Mouse (Mus musculus) layer of hippocampus, adult 8-10 months (tissue): ENCODE data around the gene Acer2. TPM values are rescaled to one million over a fixed set of nuclear protein-coding genes. Genes with fewer than 3 reads are reported as not detected.
"Not testable (repeated sequence)": the region's sequence is repeated elsewhere in the genome, so short reads cannot be mapped to it uniquely, and the experiment has no call there.

Source experiments
- DNase-seq, 2 experiments: peaks; one replicate each; pipeline ENCODE4 v3.0.0; 2022; ENCODE audit warnings: low spot score in 2 of 2
- total RNA-seq, 4 experiments: library from RNA; stranded (reverse); gene quantifications; 2 replicates each; pipeline ENCODE4 v1.2.4; 2022

The Acer2 gene
- 1 to 10 TPM; 5.9 to 8.1 (median 7.0) TPM for total RNA-seq

- DNase-seq, result peak; percentile 66 to 77
These were observed at the start of gene Acer2 for GRCm38 (mm10) chr4:86874146-86874847. Acer2 (plus strand) TSS chr4:86874396.

DNA sequence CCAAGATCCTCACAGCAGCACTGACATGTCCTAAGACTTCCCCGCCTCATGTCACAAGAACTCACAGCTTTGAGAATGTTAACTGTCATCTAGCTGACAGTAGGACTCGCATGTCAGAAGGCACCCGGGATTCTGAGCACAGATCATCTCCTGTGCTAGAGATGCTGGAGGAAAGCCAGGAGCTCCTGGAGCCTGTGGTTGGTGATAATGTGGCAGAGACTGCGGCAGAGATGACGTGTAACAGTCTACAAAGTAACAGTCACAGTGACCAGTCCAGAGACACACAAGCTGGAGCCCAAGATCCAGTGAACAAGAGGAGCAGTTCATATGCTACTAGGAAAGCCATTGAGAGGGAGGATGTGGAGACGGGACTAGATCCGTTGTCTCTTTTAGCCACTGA lies 49.1 kb upstream of the Acer2 start:
- no peak for DNase-seq

- DNase-seq, result no peak
These were observed 42.3 kb upstream of the Acer2 start for GRCm38 (mm10) chr4:86831896-86832295.

DNA sequence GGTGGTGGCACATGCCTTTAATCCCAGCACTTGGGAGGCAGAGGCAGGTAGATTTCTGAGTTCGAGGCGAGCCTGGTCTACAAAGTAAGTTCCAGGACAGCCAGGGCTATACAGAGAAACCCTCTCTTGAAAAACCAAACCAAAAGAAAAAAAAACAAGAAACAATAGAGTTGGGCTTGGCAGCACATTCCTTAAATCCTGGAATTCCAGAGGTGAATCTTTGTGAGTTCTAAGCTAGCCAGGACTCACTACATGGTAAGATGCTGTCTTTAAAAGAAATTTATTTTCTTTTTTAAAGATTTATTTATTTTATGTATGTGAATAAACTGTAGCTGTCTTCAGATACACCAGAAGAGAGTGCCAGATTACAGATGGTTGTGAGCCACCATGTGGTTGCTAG lies 33.1 kb upstream of the Acer2 start:
- DNase-seq, result not testable (repeated sequence)

DNA sequence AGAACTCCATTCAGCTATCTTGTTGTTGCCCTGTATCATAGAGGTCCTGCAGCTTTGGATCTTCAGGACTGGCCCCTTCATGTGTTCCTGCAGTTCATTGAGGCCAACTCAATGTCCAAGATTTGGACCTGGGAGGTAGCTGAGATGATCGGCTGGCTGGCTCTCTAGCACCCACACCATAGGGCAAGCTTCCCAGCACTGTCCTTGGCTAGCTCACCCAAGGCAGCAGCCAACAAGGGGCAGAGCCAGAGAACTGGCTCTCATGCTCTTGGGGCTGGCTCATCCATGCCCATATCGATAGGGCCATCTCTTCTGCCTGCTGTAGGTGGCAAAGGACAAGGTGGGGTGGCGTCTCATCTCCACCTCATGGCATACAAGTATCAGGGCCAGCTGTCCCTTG lies 28.8 kb upstream of the Acer2 start:
- no peak for DNase-seq

DNA sequence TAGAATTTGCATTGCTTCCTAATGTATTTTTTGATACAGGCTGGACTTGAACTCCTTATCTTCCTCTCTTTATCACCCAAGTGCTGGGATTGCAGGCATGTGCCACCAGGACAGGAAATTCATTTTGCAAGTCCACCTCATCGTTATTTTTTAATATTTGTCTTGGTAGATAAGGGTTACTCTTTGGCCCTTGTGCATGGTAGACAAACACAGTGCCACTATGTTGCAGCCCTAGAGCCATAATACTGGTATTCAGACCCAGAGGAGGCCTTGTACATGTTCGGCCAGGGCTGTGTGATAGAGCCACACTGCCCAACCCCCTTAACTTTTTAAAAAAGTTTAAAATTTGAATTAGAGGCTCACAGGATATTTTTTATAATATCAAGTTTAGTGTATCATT lies 26.9 kb upstream of the Acer2 start:
- no peak for DNase-seq

- DNase-seq, result no peak
These were observed 22.9 kb upstream of the Acer2 start for GRCm38 (mm10) chr4:86851331-86851730.

DNA sequence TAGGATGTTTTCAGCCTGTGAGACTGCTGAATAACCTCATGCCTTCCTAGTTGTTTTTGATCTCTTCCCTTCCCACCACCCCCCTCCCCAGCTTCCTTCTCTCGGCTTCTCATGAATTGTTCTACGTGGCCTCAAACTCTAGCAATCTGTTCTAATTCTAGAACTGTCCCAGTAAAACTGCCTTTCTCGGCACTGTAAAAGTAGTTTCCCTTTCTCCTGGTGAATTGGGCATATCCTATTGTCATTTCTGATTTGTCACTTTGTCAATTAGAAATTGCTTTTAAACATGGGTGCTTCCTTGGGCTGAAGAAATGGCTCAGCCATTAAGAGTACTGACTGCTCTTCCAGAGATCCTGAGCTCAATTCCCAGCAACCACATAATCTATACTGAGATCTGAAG lies 22.2 kb upstream of the Acer2 start:
- DNase-seq, result no peak

DNA sequence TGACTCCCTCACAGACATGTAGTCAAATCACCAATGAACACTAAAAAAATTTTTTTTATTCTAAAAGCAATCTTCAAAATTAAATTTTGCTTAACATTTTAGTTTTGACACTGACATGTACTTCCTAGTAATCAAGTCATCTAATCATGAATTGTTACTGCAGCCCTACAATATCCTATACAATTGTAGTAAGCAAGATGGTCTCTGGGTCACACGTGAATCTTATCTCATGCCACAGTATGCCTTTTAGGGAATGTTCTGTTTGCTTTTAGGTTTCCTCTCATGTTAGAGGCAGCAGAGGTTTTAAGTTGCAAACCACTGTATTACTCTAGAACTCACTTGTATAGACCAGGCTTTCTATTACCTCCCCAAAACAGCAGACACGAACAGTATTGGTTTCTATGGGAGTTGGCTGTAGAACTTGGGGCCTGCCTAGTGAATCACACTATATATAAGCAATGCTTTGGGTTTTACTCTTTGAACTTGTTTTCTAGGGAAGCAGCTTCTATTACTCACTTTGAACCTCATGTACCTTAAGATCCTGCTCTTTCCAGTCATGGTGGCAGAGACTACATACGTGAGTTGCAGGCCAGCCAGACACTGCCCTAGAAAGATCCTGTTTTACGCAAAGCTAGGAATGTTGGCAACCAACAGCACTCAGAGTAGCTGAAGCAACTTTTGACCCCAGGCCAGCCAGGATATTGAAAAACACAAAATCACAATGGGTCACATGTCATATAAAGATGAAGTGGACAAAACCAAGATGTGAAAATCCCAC lies 21.2 kb upstream of the Acer2 start:
- no peak for DNase-seq

DNA sequence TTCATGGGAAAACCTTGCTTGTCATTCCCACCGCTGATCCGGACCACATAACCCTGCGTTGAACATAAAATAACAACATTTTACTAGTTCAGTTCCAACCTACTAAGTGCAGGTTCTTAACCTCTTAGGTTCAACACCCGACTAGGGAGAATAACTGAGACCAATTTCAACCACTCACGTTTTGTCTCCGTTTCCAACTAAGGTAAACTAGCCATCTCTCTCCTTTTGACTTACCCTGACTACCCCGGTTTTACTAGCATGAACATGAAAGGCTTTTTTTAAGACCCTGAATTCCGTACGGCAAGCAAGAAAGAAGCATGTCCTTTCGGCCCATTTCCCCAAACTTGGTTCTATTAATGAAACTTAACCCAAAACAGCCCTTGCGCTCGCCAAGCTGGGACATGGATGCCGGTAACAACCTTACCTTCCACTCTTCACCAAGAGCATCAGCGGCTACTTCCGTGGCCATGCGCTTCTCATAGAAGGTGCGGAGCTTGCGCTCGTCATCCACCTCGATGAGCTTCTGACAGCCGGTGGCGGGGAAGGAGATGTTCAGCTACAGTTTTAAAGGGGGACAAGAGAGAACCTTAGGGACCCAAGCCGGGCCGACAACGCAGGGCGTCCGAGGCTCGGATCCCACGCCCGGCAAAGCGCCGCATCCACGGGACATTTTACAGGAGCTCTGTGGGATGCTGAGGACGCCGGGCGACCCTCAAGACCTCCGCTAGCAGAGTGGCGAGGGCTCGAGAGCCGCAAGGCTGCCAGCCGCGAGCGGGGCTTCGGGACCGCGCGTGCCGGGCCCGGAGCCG lies 17.7 kb upstream of the Acer2 start:
- DNase-seq, result peak; percentile 29 to 33

GRCm38 (mm10) chr4:86857113-86858069 lies 16.8 kb upstream of the Acer2 start, which contains the start of gene Rps6:
Rps6 (minus strand) TSS chr4:86857412.
- peak; percentile 96 to 97 for DNase-seq

GRCm38 (mm10) chr4:86858070-86858440 lies 16.1 kb upstream of the Acer2 start:
- no peak for DNase-seq

DNA sequence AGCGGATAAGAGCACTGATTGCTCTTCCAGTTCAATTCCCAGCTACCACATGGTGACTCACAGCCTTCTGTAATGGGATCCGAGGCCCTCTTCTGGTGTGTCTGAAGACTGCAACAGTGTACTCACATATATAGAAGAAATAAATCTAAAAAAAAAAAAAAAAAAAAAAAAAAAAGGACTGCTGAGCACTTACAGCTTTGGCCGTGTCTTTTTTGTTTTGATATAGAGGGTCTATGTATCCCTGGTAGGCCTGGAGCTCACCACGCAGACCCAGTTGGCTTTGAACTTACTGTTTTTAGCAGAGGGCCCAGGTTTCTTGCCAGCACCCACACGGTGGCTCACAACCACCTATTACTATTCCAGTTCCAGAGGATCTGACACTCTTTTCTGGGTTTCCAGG lies 10.1 kb upstream of the Acer2 start:
- no peak for DNase-seq

- no peak for DNase-seq
These were observed 2.2 kb upstream of the Acer2 start for GRCm38 (mm10) chr4:86871988-86872387.

DNA sequence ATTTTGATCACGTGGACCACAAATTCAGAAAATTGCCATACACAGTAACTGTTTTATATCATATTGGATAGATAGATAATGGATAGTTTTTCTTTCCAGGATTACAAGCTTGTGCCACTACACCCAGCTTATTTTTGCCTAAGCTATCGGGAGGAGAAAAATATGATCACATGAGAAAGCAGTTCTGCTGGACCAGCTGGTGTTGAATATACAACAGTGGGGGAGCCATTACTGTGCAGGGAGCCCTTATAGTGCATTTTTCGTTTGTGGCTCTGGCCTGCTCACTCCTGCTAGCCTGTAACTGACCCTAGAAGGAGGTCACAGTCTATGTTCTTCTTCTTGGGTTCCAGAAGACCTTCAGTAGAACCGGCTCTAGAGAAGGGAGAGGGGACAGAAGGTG lies 1.1 kb upstream of the Acer2 start:
- peak in 1 of 2 experiments; percentile 21 for DNase-seq

DNA sequence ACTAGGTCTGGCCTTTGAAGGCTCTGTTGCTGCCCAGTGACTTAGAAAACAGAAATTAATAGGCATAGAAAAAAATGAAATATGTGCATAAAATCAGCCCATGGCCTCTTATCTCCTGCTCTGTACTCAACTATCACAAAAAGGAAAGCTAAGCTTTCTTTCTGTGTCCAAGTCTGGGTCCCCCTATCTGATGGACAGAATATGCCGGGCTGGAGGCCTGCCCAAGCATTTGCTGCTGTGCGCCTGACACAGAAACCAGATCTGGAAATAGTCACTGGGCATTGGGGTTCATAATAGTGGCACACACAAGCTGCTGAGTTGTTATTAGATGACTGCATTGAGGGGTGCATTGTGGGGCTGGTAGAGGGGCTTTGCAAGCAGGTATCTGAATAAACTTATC lies 5.3 kb downstream of the Acer2 start:
- DNase-seq, result no peak

DNA sequence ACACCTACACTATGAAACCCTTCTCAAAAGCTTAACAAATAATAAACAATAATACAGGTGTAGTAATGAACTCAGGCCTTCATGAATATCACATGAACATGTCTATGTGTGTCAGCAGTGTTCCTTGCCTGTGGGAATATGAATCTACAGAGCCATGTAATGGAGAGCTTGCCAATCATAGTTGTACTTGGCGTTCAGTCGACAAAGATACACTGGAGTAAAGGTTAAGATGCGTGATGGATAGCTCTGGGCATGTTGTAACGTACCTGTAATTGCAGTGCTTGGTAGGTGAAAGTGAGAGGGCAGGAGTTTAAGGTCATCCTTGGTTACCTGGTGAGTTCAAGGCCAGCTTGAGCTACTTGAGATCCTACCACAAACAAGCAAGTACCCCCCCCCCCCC lies 7.0 kb downstream of the Acer2 start:
- no peak for DNase-seq

- DNase-seq, result no peak
These were observed 8.2 kb downstream of the Acer2 start for GRCm38 (mm10) chr4:86882413-86882812.

DNA sequence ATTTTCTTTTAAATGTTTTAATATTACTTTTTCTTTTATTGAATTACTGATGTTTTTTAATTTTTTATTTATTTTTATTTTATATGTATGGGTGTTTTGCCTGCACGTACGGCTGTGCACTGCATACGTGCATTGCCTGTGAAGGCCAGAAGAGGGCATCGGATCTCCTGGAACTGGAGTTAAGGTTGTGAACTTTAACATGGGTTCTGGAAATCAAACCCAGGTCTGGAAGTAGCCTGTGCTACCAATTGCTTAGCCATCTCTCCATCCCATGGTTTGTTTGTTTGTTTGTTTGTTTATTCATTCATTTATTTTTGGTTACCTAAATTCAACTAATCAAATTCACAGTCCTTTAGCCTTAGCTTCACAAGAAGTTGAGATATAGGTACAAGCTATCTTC lies 10.7 kb downstream of the Acer2 start:
- no peak for DNase-seq

GRCm38 (mm10) chr4:86885790-86886159 lies 11.6 kb downstream of the Acer2 start:
- no peak for DNase-seq
